Mouse (Mus musculus) midbrain, postnatal 0 days (tissue): Measurements from ENCODE around the gene Tbx4. TPM values are rescaled to one million over a fixed set of nuclear protein-coding genes. Genes with fewer than 3 reads are reported as not detected.

ENCODE experiments used
- ATAC-seq: fragments of 200-750 bp; cut with Nextera tagmentation; 2 replicates; pipeline ENCODE4 v1.8.0; 2017; ENCODE audit warnings: moderate number of reproducible peaks, mild to moderate bottlenecking, moderate TSS enrichment, moderate library complexity; ENCODE audit not compliant: low FRiP score
- DNase-seq: peaks from one replicate; pipeline ENCODE4 v3.0.0-alpha.2; 2015; ENCODE audit warnings: low spot score
- H3K27ac ChIP-seq: fragments of 300-500 bp; sonication (generic); 2 replicates; pipeline ENCODE4 v1.5.1; 2014; ENCODE audit warnings: low read depth, mild to moderate bottlenecking, low read length, mixed read lengths
- H3K27me3 ChIP-seq: fragments of 300-500 bp; sonication (generic); 2 replicates; pipeline ENCODE4 v1.6.1; 2014; ENCODE audit warnings: low read length, control low read depth, mixed read lengths; ENCODE audit not compliant: insufficient read depth
- H3K36me3 ChIP-seq: fragments of 300-500 bp; sonication (generic); 2 replicates; pipeline ENCODE4 v1.6.1; 2014; ENCODE audit warnings: low read length, control low read depth, mixed read lengths; ENCODE audit not compliant: insufficient read depth
- H3K4me1 ChIP-seq: fragments of 300-500 bp; sonication (generic); 2 replicates; pipeline ENCODE4 v1.6.1; 2014; ENCODE audit warnings: mild to moderate bottlenecking, control low read depth, antibody characterized with exemption, low read length, mixed read lengths; ENCODE audit not compliant: insufficient read depth
- H3K4me2 ChIP-seq: fragments of 300-500 bp; sonication (generic); 2 replicates; pipeline ENCODE4 v1.6.1; 2014; ENCODE audit warnings: low read depth, mild to moderate bottlenecking, low read length, mixed read lengths; ENCODE audit not compliant: poor library complexity, severe bottlenecking
- H3K4me3 ChIP-seq: fragments of 300-500 bp; sonication (generic); 2 replicates; pipeline ENCODE4 v1.5.1; 2014; ENCODE audit warnings: low read depth, mild to moderate bottlenecking, low read length, moderate library complexity
- H3K9ac ChIP-seq: fragments of 300-500 bp; sonication (generic); replicated peaks from 2 replicates; pipeline ENCODE4 v1.6.1; 2014; ENCODE audit warnings: mild to moderate bottlenecking, low read length, moderate library complexity, mixed read lengths; ENCODE audit not compliant: poor library complexity, severe bottlenecking
- H3K9me3 ChIP-seq: fragments of 300-500 bp; sonication (generic); 2 replicates; pipeline ENCODE4 v1.6.1; 2016; ENCODE audit warnings: low read length, control low read depth
- CTCF ChIP-seq: IDR thresholded peaks from 2 replicates; pipeline ENCODE4 v1.5.1; 2016; ENCODE audit warnings: antibody characterized with exemption, mild to moderate bottlenecking
- WGBS: fragments of 180-500 bp; shearing (Covaris S2); extraction: QIAGEN DNeasy Blood & Tissue Kit; methylation state at CpG from one replicate; pipeline ENCODE4 v1.1.7; 2014; 5-methylcytosine and 5-hydroxymethylcytosine counted together
- polyA plus RNA-seq: library from polyadenylated mRNA; unstranded; fragments of >200 nt; fragmentation: Nextera tagmentation; extraction: Ambion mirVana; gene quantifications from 2 replicates; pipeline ENCODE4 v1.2.1, GENCODE M21; 2015
- total RNA-seq: library from RNA; depleted of rRNA; stranded (reverse); fragments of >200 nt; gene quantifications from 2 replicates; pipeline ENCODE4 v1.2.3, GENCODE M21; 2014

Tbx4 gene
- total and polyA plus RNA-seq, 2 experiments from 2014 or later = 0.20 to 0.27 TPM

- H3K4me1 ChIP-seq = no peaks in the 10 kb centered on the region
- H3K36me3 ChIP-seq = no peaks in the 10 kb centered on the region
- H3K4me3 ChIP-seq = no peak overlapping the region
- DNase-seq (no peak), ATAC-seq (no peak)
- H3K27me3 ChIP-seq = no peaks in the 10 kb centered on the region
- 86% methylated on average over 4 of the region's 4 CpGs for WGBS
- no peak overlapping the region for H3K9ac ChIP-seq
- H3K27ac ChIP-seq = no peak overlapping the region
- H3K9me3 ChIP-seq = no peaks in the 10 kb centered on the region
- H3K4me2 ChIP-seq = no peak overlapping the region
- TF ChIP-seq CTCF = no peak
These were observed 66.3 kb downstream of the Tbx4 start for GRCm38 (mm10) chr11:85952538-85952937.

DNA sequence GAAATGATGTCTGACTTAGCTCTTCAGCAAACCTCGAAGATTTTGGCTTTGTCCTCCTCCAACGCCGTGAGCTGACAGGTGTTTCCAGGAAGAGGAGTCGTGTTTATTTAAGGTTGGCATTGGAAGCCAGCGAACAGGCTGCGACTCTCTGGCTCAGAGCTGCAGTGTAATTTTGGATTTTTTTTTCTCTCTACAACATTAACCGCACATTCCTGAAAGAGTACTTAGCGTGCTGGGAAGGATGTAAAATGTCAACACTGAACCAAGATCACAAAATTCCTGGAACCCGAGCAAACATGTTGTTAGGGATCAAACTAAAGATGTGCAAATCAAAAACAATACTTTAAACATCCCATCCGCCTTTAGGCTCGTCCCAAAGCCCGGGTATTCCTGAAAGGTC, 69.4 kb downstream of the Tbx4 start:
- no peaks in the 10 kb centered on the region for H3K9me3 ChIP-seq
- no peak overlapping the region for H3K9ac ChIP-seq
- H3K4me1 ChIP-seq = no peaks in the 10 kb centered on the region
- WGBS = 81% methylated on average over 12 of the region's 12 CpGs
- no peak for DNase-seq
- no peak overlapping the region for H3K4me3 ChIP-seq
- H3K27me3 ChIP-seq = no peaks in the 10 kb centered on the region
- no peak for TF ChIP-seq CTCF
- no peak for ATAC-seq
- no peaks in the 10 kb centered on the region for H3K36me3 ChIP-seq
- H3K4me2 ChIP-seq = no peak overlapping the region
- no peak overlapping the region for H3K27ac ChIP-seq

GRCm38 (mm10) chr11:85956422-85956821, 70.2 kb downstream of the Tbx4 start:
- ATAC-seq (no peak), DNase-seq (no peak)
- H3K4me2 ChIP-seq = no peak overlapping the region
- no peaks in the 10 kb centered on the region for H3K27me3 ChIP-seq
- H3K9ac ChIP-seq = no peak overlapping the region
- WGBS = 84% methylated on average over 10 of the region's 10 CpGs
- H3K9me3 ChIP-seq = no peaks in the 10 kb centered on the region
- no peaks in the 10 kb centered on the region for H3K36me3 ChIP-seq
- H3K4me3 ChIP-seq = no peak overlapping the region
- H3K4me1 ChIP-seq = no peaks in the 10 kb centered on the region
- no peak for TF ChIP-seq CTCF
- H3K27ac ChIP-seq = no peak overlapping the region

DNA sequence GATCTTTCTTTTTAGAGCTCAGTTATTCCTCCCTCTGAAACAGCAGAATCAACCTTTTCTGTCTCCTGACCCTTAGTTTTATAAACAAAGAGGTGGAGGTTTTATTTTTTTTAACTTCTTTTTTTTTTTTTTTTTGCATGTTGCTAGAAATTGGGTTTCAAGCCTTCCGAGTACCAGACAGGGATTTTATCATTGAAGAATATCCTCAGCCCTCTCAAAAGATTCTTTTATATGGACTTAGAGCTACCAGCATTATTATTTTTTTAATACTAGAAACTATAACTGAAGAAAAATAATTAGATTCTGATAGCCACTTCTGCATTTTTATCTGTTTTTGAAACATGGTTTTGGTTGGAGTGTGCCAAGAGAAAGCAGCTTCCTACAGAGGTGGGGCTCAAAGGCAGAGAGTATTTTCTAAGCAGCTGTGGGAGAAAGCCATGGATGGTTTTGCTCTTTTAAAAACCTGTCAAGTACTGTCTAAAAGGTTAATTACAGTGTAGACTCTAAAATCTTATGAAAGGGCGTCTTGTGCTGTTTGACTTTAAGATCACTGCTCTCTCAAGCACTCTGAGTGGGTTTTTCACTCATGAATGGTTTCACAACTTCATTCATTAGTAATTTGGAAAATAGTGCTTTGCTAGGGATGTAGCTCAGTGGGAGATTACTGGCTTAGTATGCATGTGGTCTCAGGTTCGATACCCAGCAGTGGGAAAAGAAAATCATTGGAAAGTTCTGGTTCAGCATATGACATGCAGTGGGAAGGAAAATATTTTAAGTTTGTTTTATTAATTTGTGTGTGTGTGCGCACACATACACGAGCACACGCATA, 70.9 kb downstream of the Tbx4 start:
- Histone ChIP-seq H3K27ac (no peak overlapping the region), H3K36me3 (no peaks in the 10 kb centered on the region), H3K4me1 (no peaks in the 10 kb centered on the region), H3K27me3 (no peaks in the 10 kb centered on the region), H3K4me2 (no peak overlapping the region), H3K9ac (no peak overlapping the region), H3K9me3 (no peaks in the 10 kb centered on the region), H3K4me3 (no peak overlapping the region)
- DNase-seq (no peak), ATAC-seq (no peak)
- TF ChIP-seq CTCF = no peak
- WGBS = 78% methylated on average over 6 of the region's 6 CpGs

GRCm38 (mm10) chr11:85959837-85960236, 73.6 kb downstream of the Tbx4 start:
- Histone ChIP-seq H3K4me3 (no peak overlapping the region), H3K36me3 (no peaks in the 10 kb centered on the region), H3K27ac (no peak overlapping the region), H3K4me2 (no peak overlapping the region), H3K27me3 (no peaks in the 10 kb centered on the region), H3K9me3 (no peaks in the 10 kb centered on the region), H3K4me1 (no peaks in the 10 kb centered on the region), H3K9ac (no peak overlapping the region)
- DNase-seq (no peak), ATAC-seq (no peak)
- TF ChIP-seq CTCF = no peak
- WGBS = 94% methylated on average over 5 of the region's 5 CpGs

- Histone ChIP-seq H3K4me1 (no peaks in the 10 kb centered on the region), H3K4me3 (no peak overlapping the region), H3K4me2 (no peak overlapping the region), H3K36me3 (no peaks in the 10 kb centered on the region), H3K27me3 (no peaks in the 10 kb centered on the region), H3K27ac (no peak overlapping the region), H3K9ac (no peak overlapping the region), H3K9me3 (no peaks in the 10 kb centered on the region)
- no peak for TF ChIP-seq CTCF
- DNase-seq (no peak), ATAC-seq (no peak)
- WGBS = 83% methylated on average over 6 of the region's 6 CpGs
These were observed 74.1 kb downstream of the Tbx4 start for GRCm38 (mm10) chr11:85960273-85960672.
